Mouse (Mus musculus) kidney, postnatal 25 days (tissue): Measurements from ENCODE around the gene Fbxo48.

Experiments
- DNase-seq, 2 experiments: peaks; one replicate each; pipeline ENCODE4 v3.0.0; 2021; ENCODE audit warnings: mixed read lengths in 2 of 2

Fbxo48 gene

DNA sequence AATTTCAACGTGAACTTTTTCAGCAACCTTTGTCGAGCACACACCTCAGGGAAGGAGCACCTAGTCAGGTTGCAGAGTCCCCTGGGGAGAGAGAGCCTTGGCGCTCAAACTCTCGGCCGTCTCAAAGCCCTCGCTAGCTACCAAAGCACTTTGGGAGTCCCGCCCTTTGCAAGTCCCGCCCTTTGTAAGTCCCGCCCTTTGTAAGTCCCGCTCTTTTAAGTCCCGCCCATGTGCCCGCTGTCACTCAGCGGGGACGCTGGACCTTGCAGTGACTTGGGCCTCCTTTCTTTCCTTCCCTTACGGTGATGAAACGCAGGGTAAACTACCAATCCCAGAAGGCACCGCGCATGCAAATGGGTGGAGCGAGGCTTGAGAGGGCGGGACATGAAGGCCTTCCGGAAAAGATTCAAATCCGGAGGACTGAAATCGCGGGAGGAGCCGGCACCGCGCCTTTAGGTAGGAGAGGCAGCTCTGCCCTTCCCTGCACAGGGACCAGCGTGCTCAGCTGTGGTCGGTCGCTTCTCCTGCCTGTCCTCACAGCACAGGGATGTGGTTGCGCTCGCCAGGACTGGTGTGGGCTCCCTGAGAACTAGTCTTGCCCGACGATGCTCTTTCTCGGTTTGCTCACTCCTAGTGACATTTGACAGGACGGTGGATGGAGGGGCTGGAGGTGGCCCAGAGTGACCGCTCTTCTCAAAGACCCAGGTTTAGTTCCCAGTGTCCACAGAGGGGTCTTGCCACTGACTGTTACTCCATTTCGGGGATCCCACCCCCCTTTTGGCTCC, at the start of gene Fbxo48:
TSS of gene Fbxo48 (plus strand) at position 400 of the 785 bp plus-strand sequence.
- peak; percentile 97 to 98 for DNase-seq

- no peak for DNase-seq
Measured at GRCm38 (mm10) chr11:16904302-16905011, 46.7 kb upstream of the Fbxo48 start.

- DNase-seq: no peak
Measured at GRCm38 (mm10) chr11:16905012-16905332, 46.2 kb upstream of the Fbxo48 start.

DNA sequence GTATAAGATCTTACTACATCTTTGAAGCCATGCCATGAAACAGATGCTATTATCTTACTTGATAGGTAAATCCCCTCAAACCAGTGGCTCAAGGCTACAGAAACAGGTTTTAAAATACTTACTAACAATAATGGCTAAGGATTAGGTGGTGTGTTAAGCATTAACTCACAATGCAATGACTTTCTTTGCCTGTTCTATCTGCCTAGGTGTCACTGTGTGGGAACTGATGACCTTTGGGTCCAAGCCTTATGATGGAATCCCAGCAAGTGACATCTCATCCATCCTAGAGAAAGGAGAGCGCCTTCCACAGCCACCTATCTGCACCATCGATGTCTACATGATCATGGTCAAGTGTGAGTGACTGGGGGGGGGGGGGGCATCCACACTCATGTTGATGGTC, 44.6 kb upstream of the Fbxo48 start:
- no peak for DNase-seq

- peak in 1 of 2 experiments; percentile 20 for DNase-seq
Measured at GRCm38 (mm10) chr11:16907517-16908129, 43.6 kb upstream of the Fbxo48 start.

- DNase-seq: no peak
Measured at GRCm38 (mm10) chr11:16914756-16915155, 36.4 kb upstream of the Fbxo48 start.

GRCm38 (mm10) chr11:16915850-16916249, 35.3 kb upstream of the Fbxo48 start:
- DNase-seq: no peak

GRCm38 (mm10) chr11:16917512-16917911, 33.7 kb upstream of the Fbxo48 start:
- DNase-seq: no peak

- no peak for DNase-seq
Measured at GRCm38 (mm10) chr11:16932159-16932558, 19.0 kb upstream of the Fbxo48 start.

DNA sequence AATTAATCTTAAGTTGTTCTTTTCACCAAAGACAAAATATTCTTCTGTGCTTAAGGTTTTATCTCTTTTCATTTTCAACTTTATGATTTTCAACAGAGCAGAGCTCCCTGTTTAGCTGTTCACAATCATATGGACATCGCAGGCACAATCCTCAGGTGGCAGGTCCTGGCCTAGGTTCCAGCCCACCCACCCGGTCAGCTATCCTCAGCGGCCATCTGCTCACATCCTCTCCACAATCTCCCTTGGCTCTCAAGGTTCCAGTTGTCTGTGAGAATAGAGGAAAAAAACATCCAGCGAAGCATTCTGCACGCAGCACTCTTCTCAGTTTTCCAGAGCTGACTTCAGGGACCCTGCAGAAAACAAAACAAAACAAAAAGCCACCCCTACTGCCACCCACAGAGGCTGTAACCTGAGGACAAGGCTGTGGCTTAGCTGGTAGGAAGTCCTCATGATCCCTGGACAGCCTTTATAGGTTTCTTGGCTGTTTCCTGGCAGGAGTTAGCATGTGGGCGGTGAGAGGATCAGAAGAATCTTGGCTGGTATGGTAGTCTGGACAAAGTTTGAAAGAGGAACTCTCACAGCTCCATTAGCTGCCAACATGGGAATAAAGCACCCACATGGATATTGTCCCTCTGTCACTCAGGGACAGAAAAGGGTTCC, 15.5 kb upstream of the Fbxo48 start:
- peak in 1 of 2 experiments; percentile 6 for DNase-seq

DNA sequence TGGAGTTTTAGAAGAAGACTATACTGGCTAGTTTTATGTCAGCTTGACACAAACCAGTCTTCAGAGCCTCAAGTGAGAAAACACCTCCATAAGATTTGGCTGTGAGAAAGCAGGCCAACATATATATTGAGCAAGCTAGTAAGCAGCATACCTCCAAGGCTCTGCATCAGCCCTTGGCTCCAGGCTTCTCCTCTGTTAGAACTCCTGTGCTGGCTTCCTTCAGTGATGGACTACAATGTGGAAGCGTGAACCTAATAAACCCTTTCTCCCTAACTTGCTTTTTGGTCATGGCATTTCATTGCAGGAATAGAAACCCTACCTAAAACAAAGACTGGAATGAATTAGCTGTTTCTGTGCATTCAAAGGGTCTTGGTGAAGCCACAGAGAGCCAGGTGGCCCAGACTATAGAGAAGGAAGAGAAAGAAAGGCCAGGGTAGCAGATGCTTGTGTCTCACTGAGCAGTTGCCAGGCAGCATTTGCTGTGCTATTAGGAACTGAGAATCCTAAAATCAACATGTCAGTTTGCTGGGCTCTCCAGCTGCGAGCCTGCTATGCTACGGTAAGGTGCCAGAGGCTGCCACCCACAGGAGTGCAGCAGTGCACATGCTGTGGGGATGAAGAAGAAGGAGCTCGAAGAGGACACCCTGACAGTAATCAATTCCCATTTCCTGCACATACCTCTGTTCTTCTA, 9.9 kb upstream of the Fbxo48 start:
- DNase-seq: no peak

DNA sequence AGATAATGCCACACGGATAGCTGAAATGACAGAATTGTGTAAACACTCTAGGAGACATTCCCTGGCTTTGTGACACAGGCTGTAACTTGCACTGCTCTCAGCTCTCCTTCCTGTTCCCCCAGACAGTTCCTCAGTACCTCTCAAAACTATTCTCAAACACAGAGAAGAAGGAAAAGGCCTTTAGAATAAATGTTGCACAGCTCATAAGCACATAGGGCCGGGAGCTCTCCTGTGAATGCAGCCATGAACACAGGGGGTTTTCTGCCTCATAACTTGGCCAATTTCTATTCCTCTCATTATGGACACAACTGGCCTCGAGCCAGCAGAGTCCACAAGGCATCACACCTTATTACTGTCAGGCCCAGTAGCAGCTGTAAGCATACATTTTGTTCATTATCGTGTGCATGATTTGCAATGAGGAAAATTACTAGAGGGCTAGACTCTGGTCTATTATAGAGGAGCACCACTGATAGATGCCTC, 9.2 kb upstream of the Fbxo48 start:
- no peak for DNase-seq

- no peak for DNase-seq
Measured at GRCm38 (mm10) chr11:16943016-16943415, 8.2 kb upstream of the Fbxo48 start.

- peak in 1 of 2 experiments; percentile 64 for DNase-seq
Measured at GRCm38 (mm10) chr11:16948756-16949155, 2.4 kb upstream of the Fbxo48 start.

GRCm38 (mm10) chr11:16950226-16950975, 774 bp upstream of the Fbxo48 start:
- no peak for DNase-seq

DNA sequence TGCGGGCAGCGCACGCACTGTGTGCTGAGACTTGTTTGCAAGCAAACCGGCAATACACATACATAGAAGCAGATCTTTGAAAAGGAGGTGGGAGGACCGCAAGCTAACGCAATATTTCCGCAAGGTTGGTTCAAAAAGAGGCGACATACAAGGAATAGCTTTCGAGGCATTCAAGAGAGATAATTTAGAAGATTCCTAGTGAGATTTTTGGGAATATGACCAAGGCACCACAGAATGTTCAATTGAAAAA, 511 bp downstream of the Fbxo48 start:
- DNase-seq: no peak

GRCm38 (mm10) chr11:16956115-16956862, 5.1 kb downstream of the Fbxo48 start:
- DNase-seq: no peak

DNA sequence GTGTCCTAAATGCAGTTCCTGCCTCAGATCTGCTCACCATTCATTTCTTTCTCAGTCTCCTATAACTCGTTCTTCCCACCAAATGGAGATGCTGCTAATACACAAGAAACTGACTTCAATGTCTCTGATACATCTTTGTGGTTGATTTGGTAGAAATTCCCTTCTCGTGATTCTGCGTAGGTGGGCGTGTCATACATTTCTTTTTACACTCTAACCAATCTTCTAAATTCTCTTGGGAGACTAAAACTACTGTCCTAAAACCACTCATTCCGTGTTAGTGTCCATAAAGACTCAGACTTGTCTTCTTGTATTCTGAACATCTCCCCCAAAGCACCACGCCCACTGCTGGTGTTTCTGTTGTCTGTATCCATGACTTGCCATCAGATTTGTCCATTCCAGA, 5.9 kb downstream of the Fbxo48 start:
- no peak for DNase-seq

- DNase-seq: no peak
Measured at GRCm38 (mm10) chr11:16958520-16958919, 7.3 kb downstream of the Fbxo48 start.

DNA sequence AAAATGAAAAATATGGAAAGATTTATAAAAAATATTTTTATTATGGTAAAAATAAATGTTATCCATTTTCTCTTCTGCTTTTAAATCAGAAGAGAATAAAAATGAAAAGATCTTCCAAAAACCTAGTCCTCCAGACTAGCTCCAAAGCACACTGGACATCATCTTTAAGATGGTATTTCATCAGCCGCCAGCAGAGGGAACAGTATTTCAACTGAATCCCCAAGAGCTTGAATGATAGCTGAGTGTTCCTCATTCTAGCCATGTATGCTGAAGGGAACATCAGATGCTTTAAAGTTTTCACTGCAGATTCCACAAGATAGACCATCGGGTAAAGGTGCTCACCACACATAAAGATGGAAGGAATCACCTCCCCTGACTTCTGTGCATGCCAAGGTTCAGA, 16.6 kb downstream of the Fbxo48 start:
- peak in 1 of 2 experiments; percentile 28 for DNase-seq

- no peak for DNase-seq
Measured at GRCm38 (mm10) chr11:16969650-16970049, 18.5 kb downstream of the Fbxo48 start.
